Mouse (Mus musculus) liver, embryonic 15.5 days (tissue): Measurements from ENCODE around the gene 2300003K06Rik. TPM values are rescaled to one million over a fixed set of nuclear protein-coding genes. Genes with fewer than 3 reads are reported as not detected.
"Not testable (repeated sequence)": the region's sequence is repeated elsewhere in the genome, so short reads cannot be mapped to it uniquely, and the experiment has no call there.

Experiments
- ATAC-seq: fragments of 200-750 bp; cut with Nextera tagmentation; 2 replicates; pipeline ENCODE4 v1.8.0; 2017; ENCODE audit warnings: moderate number of reproducible peaks, mild to moderate bottlenecking, moderate library complexity; ENCODE audit not compliant: insufficient read depth
- H3K27ac ChIP-seq: fragments of 300-500 bp; sonication (generic); replicated peaks from 2 replicates; pipeline ENCODE4 v1.5.1; 2015; ENCODE audit warnings: mild to moderate bottlenecking, inconsistent platforms
- H3K27me3 ChIP-seq: fragments of 300-500 bp; sonication (generic); 2 replicates; pipeline ENCODE4 v1.6.1; 2015; ENCODE audit warnings: mild to moderate bottlenecking, inconsistent platforms
- H3K36me3 ChIP-seq: fragments of 300-500 bp; sonication (generic); replicated peaks from 2 replicates; pipeline ENCODE4 v1.6.1; 2015; ENCODE audit warnings: moderate library complexity, mild to moderate bottlenecking, inconsistent platforms
- H3K4me1 ChIP-seq: fragments of 300-500 bp; sonication (generic); replicated peaks from 2 replicates; pipeline ENCODE4 v1.6.1; 2015; ENCODE audit warnings: inconsistent platforms
- H3K4me2 ChIP-seq: fragments of 300-500 bp; sonication (generic); 2 replicates; pipeline ENCODE4 v1.6.1; 2015; ENCODE audit warnings: moderate library complexity, mild to moderate bottlenecking, inconsistent platforms
- H3K4me3 ChIP-seq: fragments of 300-500 bp; sonication (generic); replicated peaks from 2 replicates; pipeline ENCODE4 v1.5.1; 2015; ENCODE audit warnings: mild to moderate bottlenecking, inconsistent platforms
- H3K9ac ChIP-seq: fragments of 300-500 bp; sonication (generic); 2 replicates; pipeline ENCODE4 v1.6.1; 2015; ENCODE audit warnings: moderate library complexity, mild to moderate bottlenecking, inconsistent platforms
- H3K9me3 ChIP-seq: fragments of 300-500 bp; sonication (generic); replicated peaks from 2 replicates; pipeline ENCODE4 v1.6.1; 2016; ENCODE audit warnings: inconsistent platforms
- WGBS: fragments of 180-500 bp; shearing (Covaris S2); methylation state at CpG from one replicate; pipeline ENCODE4 v1.1.7; 2015; ENCODE audit warnings: mixed read lengths; ENCODE audit not compliant: insufficient replicate concordance; 5-methylcytosine and 5-hydroxymethylcytosine counted together
- polyA plus RNA-seq: library from polyadenylated mRNA; unstranded; fragments of >200 nt; fragmentation: Nextera tagmentation; extraction: Ambion mirVana; gene quantifications from 2 replicates; pipeline ENCODE4 v1.2.1, GENCODE M21; 2015

2300003K06Rik gene
- polyA plus RNA-seq, 1 experiment from 2014 or later = not detected

DNA sequence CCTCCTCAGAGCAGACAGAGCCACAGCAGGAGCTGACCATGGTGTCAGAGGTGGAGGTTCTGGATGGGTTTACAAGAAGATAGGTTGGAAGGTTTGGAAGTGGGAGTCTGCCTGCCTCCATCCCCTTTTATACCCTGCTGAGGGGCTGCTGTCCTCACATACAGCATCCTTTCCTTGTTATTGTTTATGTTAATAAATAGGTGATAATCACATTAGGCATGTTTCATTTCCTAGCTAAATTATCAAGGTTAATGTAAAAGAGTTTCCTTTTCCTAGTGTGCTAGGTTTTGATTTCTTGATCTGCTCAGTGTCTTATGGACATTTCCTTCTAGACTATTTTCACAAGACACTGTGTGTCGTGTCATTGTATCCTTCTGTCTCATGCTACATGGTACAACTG is 33.5 kb downstream of the 2300003K06Rik start, which contains the start of gene Gm11554:
Gm11554 (minus strand) TSS at position 101 of the 400 bp plus-strand sequence.
- ATAC-seq, H3K9ac ChIP-seq, H3K27me3 ChIP-seq, H3K9me3 ChIP-seq, H3K36me3 ChIP-seq, H3K4me1 ChIP-seq, H3K4me3 ChIP-seq, H3K4me2 ChIP-seq, H3K27ac ChIP-seq: not testable (repeated sequence)
- no CpG with 5 or more reads among the region's 1 CpGs for WGBS

DNA sequence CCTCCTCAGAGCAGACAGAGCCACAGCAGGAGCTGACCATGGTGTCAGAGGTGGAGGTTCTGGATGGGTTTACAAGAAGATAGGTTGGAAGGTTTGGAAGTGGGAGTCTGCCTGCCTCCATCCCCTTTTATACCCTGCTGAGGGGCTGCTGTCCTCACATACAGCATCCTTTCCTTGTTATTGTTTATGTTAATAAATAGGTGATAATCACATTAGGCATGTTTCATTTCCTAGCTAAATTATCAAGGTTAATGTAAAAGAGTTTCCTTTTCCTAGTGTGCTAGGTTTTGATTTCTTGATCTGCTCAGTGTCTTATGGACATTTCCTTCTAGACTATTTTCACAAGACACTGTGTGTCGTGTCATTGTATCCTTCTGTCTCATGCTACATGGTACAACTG is 39.0 kb downstream of the 2300003K06Rik start, which contains the start of gene Gm11569:
Gm11569 (minus strand) TSS at position 101 of the 400 bp plus-strand sequence.
- not testable (repeated sequence) for H3K9ac ChIP-seq, H3K4me1 ChIP-seq, H3K4me3 ChIP-seq, H3K27me3 ChIP-seq, H3K4me2 ChIP-seq, ATAC-seq, H3K36me3 ChIP-seq, H3K27ac ChIP-seq, H3K9me3 ChIP-seq
- WGBS = no CpG with 5 or more reads among the region's 1 CpGs

DNA sequence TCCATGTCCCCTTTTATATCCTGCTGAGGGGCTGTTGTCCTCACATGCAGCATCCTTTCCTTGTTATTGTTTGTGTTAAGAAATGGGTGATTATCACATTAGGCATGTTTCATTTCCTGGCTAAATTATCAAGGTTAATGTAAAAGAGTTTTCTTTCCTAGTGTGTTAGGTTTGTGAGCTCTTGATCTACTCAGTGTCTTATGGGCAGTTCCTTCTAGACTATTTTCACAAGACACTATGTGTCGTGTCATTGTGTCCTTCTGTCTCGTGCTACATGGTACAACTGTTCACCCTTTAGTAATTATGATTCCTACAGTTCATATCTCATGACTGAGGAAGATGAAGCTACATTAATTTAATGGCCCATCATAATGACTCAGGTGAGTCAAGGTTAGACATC is 44.5 kb downstream of the 2300003K06Rik start, which contains the start of gene Gm11596:
Gm11596 (minus strand) TSS at position 101 of the 400 bp plus-strand sequence.
- 45% methylated on average over 2 of the region's 2 CpGs for WGBS
- H3K27ac ChIP-seq = no peak within 1 kb of the TSS
- H3K4me3 ChIP-seq = no peak within 1 kb of the TSS
- no peaks in the 10 kb centered on the region for H3K4me1 ChIP-seq
- no peak within 1 kb of the TSS for H3K9ac ChIP-seq
- no peaks in the 10 kb centered on the region for H3K9me3 ChIP-seq
- no peak for ATAC-seq
- no peak within 1 kb of the TSS for H3K4me2 ChIP-seq
- no peaks in the 10 kb centered on the region for H3K27me3 ChIP-seq
- no peaks in the 10 kb centered on the region for H3K36me3 ChIP-seq

Other genes with a start within 250 kb of the 2300003K06Rik start
- gene Krtap1-3, start 246.7 kb downstream of the 2300003K06Rik start, polyA plus RNA-seq = not detected in 2 replicates
- gene Krtap9-3, start 240.0 kb downstream of the 2300003K06Rik start, polyA plus RNA-seq = not detected in 2 replicates
- not detected in 2 replicates for gene Gm11938, start 234.8 kb downstream of the 2300003K06Rik start, polyA plus RNA-seq
- gene Gm11937, start 227.9 kb downstream of the 2300003K06Rik start, polyA plus RNA-seq = not detected in 2 replicates
- gene Krtap2-4, start 223.2 kb downstream of the 2300003K06Rik start, polyA plus RNA-seq = not detected in 2 replicates
- not detected in 2 replicates for gene Gm11562, start 217.6 kb downstream of the 2300003K06Rik start, polyA plus RNA-seq
- not detected in 2 replicates for gene Krtap4-1, start 209.8 kb downstream of the 2300003K06Rik start, polyA plus RNA-seq
- gene Krtap4-2, start 203.0 kb downstream of the 2300003K06Rik start, polyA plus RNA-seq = not detected in 2 replicates
- not detected in 2 replicates for gene Krtap4-7, start 194.0 kb downstream of the 2300003K06Rik start, polyA plus RNA-seq
- not detected in 2 replicates for gene Gm11555, start 187.8 kb downstream of the 2300003K06Rik start, polyA plus RNA-seq
- gene Gm11563, start 179.1 kb downstream of the 2300003K06Rik start, polyA plus RNA-seq = not detected in 2 replicates
- not detected in 2 replicates for gene Krtap4-6, start 172.1 kb downstream of the 2300003K06Rik start, polyA plus RNA-seq
- gene Gm14190, start 147.3 kb downstream of the 2300003K06Rik start, polyA plus RNA-seq = not detected in 2 replicates
- gene Gm14180, start 103.8 kb downstream of the 2300003K06Rik start, polyA plus RNA-seq = not detected in 2 replicates
- gene Gm11595, start 65.2 kb downstream of the 2300003K06Rik start, polyA plus RNA-seq = not detected in 2 replicates
- not detected in 2 replicates for gene Krtap4-8, start 57.4 kb downstream of the 2300003K06Rik start, polyA plus RNA-seq
- gene Krtap4-9, start 52.9 kb downstream of the 2300003K06Rik start, polyA plus RNA-seq = not detected in 2 replicates
- gene Gm11596, start 44.6 kb downstream of the 2300003K06Rik start, polyA plus RNA-seq = not detected in 2 replicates
- not detected in 2 replicates for gene Gm11569, start 39.1 kb downstream of the 2300003K06Rik start, polyA plus RNA-seq
- not detected in 2 replicates for gene Gm11554, start 33.6 kb downstream of the 2300003K06Rik start, polyA plus RNA-seq
- not detected in 2 replicates for gene Krtap4-13, start 28.2 kb downstream of the 2300003K06Rik start, polyA plus RNA-seq
- not detected in 2 replicates for gene Gm11564, start 22.4 kb downstream of the 2300003K06Rik start, polyA plus RNA-seq
- not detected in 2 replicates for gene Krtap4-16, start 13.5 kb upstream of the 2300003K06Rik start, polyA plus RNA-seq
- not detected in 2 replicates for gene Gm11568, start 19.9 kb upstream of the 2300003K06Rik start, polyA plus RNA-seq
- gene Gm11559, start 26.4 kb upstream of the 2300003K06Rik start, polyA plus RNA-seq = not detected in 2 replicates
- gene Krtap9-1, start 35.3 kb upstream of the 2300003K06Rik start, polyA plus RNA-seq = not detected in 2 replicates
- not detected in 2 replicates for gene Gm11567, start 41.1 kb upstream of the 2300003K06Rik start, polyA plus RNA-seq
- not detected in 2 replicates for gene Krtap31-1, start 69.9 kb upstream of the 2300003K06Rik start, polyA plus RNA-seq
- not detected in 2 replicates for gene Gm11565, start 76.7 kb upstream of the 2300003K06Rik start, polyA plus RNA-seq
- gene Krtap31-2, start 98.2 kb upstream of the 2300003K06Rik start, polyA plus RNA-seq = not detected in 2 replicates
- not detected in 2 replicates for gene Krtap9-5, start 110.4 kb upstream of the 2300003K06Rik start, polyA plus RNA-seq
- not detected in 2 replicates for gene Krtap29-1, start 141.0 kb upstream of the 2300003K06Rik start, polyA plus RNA-seq
- not detected in 2 replicates for gene Krtap16-1, start 148.5 kb upstream of the 2300003K06Rik start, polyA plus RNA-seq
- gene Krtap17-1, start 155.9 kb upstream of the 2300003K06Rik start, polyA plus RNA-seq = not detected in 2 replicates
- gene Krt33a, start 178.1 kb upstream of the 2300003K06Rik start, polyA plus RNA-seq = not detected in 2 replicates
- gene Krt33b, start 191.8 kb upstream of the 2300003K06Rik start, polyA plus RNA-seq = not detected in 2 replicates
- not detected in 2 replicates for gene Krt34, start 203.5 kb upstream of the 2300003K06Rik start, polyA plus RNA-seq
- not detected in 2 replicates for gene Krt31, start 212.5 kb upstream of the 2300003K06Rik start, polyA plus RNA-seq